Mouse (Mus musculus): ENCODE results near the gene Ptprj. TPM values are rescaled to one million over a fixed set of nuclear protein-coding genes. Genes with fewer than 3 reads are reported as not detected.
"Not testable (repeated sequence)": the region's sequence is repeated elsewhere in the genome, so short reads cannot be mapped to it uniquely, and the experiment has no call there.

Gene Ptprj
- polyA plus RNA-seq, 1 experiment from 2014 or later, result 1.9 TPM

DNA sequence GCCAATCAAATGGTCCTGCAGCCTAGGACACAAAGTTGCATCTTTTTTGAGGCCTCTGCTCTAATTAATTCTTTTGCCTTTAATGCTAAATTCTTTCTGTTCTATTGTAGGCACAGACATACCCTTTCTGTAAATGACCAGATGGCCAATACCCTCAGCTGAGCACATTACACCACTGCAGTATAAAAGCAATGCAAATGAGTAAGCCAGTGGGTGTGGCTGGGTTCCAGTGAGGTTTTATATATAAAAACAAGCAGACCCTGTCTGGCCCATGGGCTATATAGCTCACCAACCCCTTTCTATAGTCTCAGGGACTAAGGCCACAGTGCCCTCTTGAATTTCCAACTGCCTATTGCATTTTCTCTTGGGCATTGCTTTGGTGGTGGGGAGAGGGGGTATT is 140.3 kb downstream of the Ptprj start:
- DNase-seq (ENCODE audit: extremely low spot score, low spot score); H3K9me3 ChIP-seq; H3K4me1 ChIP-seq; H3K36me3 ChIP-seq (replicated peaks); H3K4me3 ChIP-seq; H3K27ac ChIP-seq; H3K27me3 ChIP-seq (ENCODE audit: poor library complexity, severe bottlenecking): not testable (repeated sequence)

GRCm38 (mm10) chr2:90437453-90437852 is 143.0 kb downstream of the Ptprj start:
- H3K27ac ChIP-seq, H3K4me3 ChIP-seq: not testable (repeated sequence)
- 100% methylated on average over 1 of the region's 5 CpGs for WGBS

GRCm38 (mm10) chr2:90429782-90430181 is 150.7 kb downstream of the Ptprj start:
- not testable (repeated sequence) for H3K9me3 ChIP-seq; H3K36me3 ChIP-seq (replicated peaks); H3K27ac ChIP-seq; H3K27me3 ChIP-seq (ENCODE audit: poor library complexity, severe bottlenecking); DNase-seq (ENCODE audit: extremely low spot score, low spot score); H3K4me3 ChIP-seq; H3K4me1 ChIP-seq
- no CpG with 5 or more reads among the region's 4 CpGs for WGBS

More at GRCm38 (mm10) chr2:90437453-90437852, 143.0 kb downstream of the Ptprj start:
- H3K27me3 ChIP-seq (ENCODE audit: poor library complexity, severe bottlenecking); H3K36me3 ChIP-seq (replicated peaks); DNase-seq (ENCODE audit: extremely low spot score, low spot score); H3K4me1 ChIP-seq; H3K9me3 ChIP-seq: not testable (repeated sequence)

GRCm38 (mm10) chr2:90428988-90429717 is 151.3 kb downstream of the Ptprj start:
- H3K4me1 ChIP-seq; H3K36me3 ChIP-seq (replicated peaks); H3K27ac ChIP-seq; DNase-seq (ENCODE audit: extremely low spot score, low spot score); H3K4me3 ChIP-seq; H3K27me3 ChIP-seq (ENCODE audit: poor library complexity, severe bottlenecking); H3K9me3 ChIP-seq: not testable (repeated sequence)
- WGBS, result no CpG with 5 or more reads among the region's 11 CpGs

GRCm38 (mm10) chr2:90424937-90425336 is 155.5 kb downstream of the Ptprj start:
- H3K9me3 ChIP-seq; H3K4me3 ChIP-seq; H3K4me1 ChIP-seq; DNase-seq (ENCODE audit: extremely low spot score, low spot score); H3K27ac ChIP-seq; H3K36me3 ChIP-seq (replicated peaks); H3K27me3 ChIP-seq (ENCODE audit: poor library complexity, severe bottlenecking): not testable (repeated sequence)
- WGBS, result no CpG with 5 or more reads among the region's 4 CpGs

- H3K27me3 ChIP-seq (ENCODE audit: poor library complexity, severe bottlenecking); H3K36me3 ChIP-seq (replicated peaks); DNase-seq (ENCODE audit: extremely low spot score, low spot score); H3K4me1 ChIP-seq; H3K9me3 ChIP-seq; H3K4me3 ChIP-seq; H3K27ac ChIP-seq: not testable (repeated sequence)
- 91% methylated on average over 6 of the region's 6 CpGs for WGBS
Measured at GRCm38 (mm10) chr2:90422282-90422681, 158.2 kb downstream of the Ptprj start.

DNA sequence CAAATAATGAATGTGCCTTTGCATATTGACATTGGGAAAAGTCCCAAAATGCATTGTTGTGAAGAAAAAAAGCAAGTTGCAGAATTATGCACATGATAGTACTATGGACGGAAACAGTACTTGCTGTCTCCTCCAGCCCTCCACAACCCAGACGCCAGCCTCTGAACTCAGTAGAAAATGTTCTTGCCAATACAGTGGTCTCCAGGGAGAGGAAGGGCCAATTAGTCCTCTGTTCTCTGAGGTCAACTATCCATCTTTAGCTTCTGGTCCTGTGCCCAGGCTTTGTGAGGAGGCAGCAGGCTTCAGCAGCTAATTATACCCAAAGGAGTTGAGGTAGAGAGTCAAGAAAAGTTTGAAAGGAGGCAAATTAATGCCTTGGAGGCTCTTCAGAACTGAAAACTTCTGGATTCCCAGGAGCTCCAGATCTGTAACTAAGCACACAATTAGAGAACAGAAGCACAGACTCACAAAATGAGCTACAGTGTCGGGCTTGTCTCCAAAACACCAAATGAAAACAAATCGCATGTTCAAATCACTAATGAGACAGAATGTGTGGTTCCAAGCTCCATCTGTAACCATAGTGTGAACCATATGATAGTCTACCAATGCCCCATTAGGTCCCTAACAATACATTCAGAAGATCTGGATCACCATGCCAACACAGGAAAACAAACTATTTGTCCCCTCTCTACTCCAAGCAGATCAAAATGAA is 166.2 kb downstream of the Ptprj start:
- not testable (repeated sequence) for H3K36me3 ChIP-seq (replicated peaks); H3K4me1 ChIP-seq; H3K27ac ChIP-seq; H3K4me3 ChIP-seq; DNase-seq (ENCODE audit: extremely low spot score, low spot score); H3K27me3 ChIP-seq (ENCODE audit: poor library complexity, severe bottlenecking); H3K9me3 ChIP-seq
- 84% methylated on average over 4 of the region's 4 CpGs for WGBS

GRCm38 (mm10) chr2:90398633-90399107 is 181.8 kb downstream of the Ptprj start, which contains the start of gene Olfr1274-ps:
Olfr1274-ps (plus strand) TSS chr2:90398683.
- H3K4me3 ChIP-seq; H3K4me1 ChIP-seq; H3K27ac ChIP-seq; H3K27me3 ChIP-seq (ENCODE audit: poor library complexity, severe bottlenecking); H3K36me3 ChIP-seq (replicated peaks); H3K9me3 ChIP-seq; DNase-seq (ENCODE audit: extremely low spot score, low spot score): not testable (repeated sequence)
- 84% methylated on average over 6 of the region's 7 CpGs for WGBS

Other genes starting within 250 kb of the Ptprj start
- gene Olfr1274-ps, start 182.0 kb downstream of the Ptprj start, polyA plus RNA-seq (2016; fragmentation: Nextera tagmentation; extraction: Ambion mirVana), result not detected in 2 replicates
- gene Nup160, start 96.6 kb upstream of the Ptprj start, polyA plus RNA-seq (2016; fragmentation: Nextera tagmentation; extraction: Ambion mirVana), result 64.7 and 75.7 TPM in 2 replicates
- 109 and 118 TPM in 2 replicates for gene Fnbp4, start 164.7 kb upstream of the Ptprj start, polyA plus RNA-seq (2016; fragmentation: Nextera tagmentation; extraction: Ambion mirVana)
- 0.58 and 0.70 TPM in 2 replicates for gene Agbl2, start 202.1 kb upstream of the Ptprj start, polyA plus RNA-seq (2016; fragmentation: Nextera tagmentation; extraction: Ambion mirVana)

Measured in forebrain, embryonic 10.5 days (tissue).